Mouse (Mus musculus) small intestine, adult 10 weeks (tissue): ENCODE results near the gene Lrp11. TPM values are rescaled to one million over a fixed set of nuclear protein-coding genes. Genes with fewer than 3 reads are reported as not detected.

Experiments
- polyA plus RNA-seq: library from polyadenylated mRNA; stranded (reverse); fragments of 350-450 nt; fragmentation: Illumina TruSeq; extraction: RNeasy Lipid Tissue Mini Kit (QIAGEN cat#74804); gene quantifications from one replicate; pipeline ENCODE4 v1.2.3, GENCODE M21; 2014; ENCODE audit warnings: low replicate concordance

The Lrp11 gene
- polyA plus RNA-seq, result 2.8 TPM

DNA sequence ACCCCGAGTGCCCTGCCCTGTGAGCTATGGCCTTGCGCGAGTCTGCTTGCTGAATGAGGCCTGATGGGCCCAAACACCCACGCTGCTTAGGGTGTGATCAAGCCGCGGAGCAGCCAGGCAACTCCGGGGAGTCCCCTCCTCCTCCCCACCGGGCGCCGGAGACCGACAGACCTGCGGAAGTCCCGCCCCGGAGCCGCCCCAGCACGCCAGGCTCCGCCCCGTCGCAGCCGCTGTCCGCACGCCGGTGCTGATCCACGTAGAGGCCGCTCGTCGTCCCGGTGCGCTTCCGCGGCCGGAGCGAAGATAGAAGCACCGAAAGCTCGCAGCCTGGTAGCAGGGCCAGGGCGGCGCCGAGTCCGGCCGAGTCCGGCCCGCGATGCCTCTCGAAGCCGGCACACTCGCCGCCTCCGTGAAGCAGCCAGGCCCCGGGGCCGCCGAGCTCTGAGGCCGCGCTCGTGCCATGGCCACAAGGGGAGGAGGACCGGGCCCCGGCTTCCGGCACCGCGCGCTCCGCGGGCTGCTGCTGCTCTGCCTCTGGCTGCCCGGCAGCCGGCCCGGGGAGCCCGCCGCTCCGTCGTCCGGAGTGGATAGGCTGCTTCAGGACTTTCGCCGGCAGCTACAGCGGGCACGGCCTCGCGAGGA lies at the start of gene Lrp11:
Gene Lrp11 (plus strand): TSS at position 209 of the 642 bp plus-strand sequence.

DNA sequence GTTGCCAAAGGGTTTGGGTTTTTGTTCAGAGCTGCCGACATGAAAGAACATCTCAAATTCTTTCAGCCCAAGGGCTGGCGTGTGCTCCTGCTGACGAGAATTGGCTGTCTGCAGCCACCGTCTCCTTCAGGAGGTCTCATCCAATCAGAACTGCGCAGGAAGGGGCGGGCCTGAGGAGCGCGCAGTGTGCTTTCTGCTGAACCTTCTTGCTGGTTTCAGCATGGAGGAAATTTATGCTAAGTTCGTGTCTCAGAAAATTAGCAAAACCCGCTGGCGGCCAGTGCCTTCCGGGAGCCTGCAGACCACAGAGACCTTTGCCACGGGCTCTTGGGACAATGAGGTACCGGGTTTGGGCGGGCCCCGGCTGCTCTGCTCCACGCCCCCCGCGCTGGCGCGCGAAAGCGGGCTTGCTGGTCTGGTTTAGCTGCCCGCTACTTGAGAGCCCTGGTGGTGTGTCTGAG lies 77.8 kb downstream of the Lrp11 start, which contains the start of gene Nup43:
Gene Nup43 (plus strand): TSS at position 162 of the 461 bp plus-strand sequence.

Other genes with a start within 250 kb of the Lrp11 start
- 4.0 TPM for gene Ulbp1, start 116.2 kb upstream of the Lrp11 start, polyA plus RNA-seq
- gene Nup43, start 77.7 kb downstream of the Lrp11 start, polyA plus RNA-seq, result 7.0 TPM
- 52.7 TPM for gene Pcmt1, start 91.3 kb downstream of the Lrp11 start, polyA plus RNA-seq
- gene Lats1, start 91.4 kb downstream of the Lrp11 start, polyA plus RNA-seq, result 60.7 TPM
- gene Katna1, start 136.2 kb downstream of the Lrp11 start, polyA plus RNA-seq, result 61.2 TPM
- gene Ginm1, start 203.0 kb downstream of the Lrp11 start, polyA plus RNA-seq, result 300 TPM
- gene Ppil4, start 203.1 kb downstream of the Lrp11 start, polyA plus RNA-seq, result 72.1 TPM
- 18.3 TPM for gene Zc3h12d, start 242.7 kb downstream of the Lrp11 start, polyA plus RNA-seq